Mouse (Mus musculus) forebrain, embryonic 11.5 days (tissue): ENCODE measurements at regions not wholly inside any gene's neighbourhood (a gene's known extent, or its start where the extent isn't known, plus 50 kb on each side); places are given as distances from the start of the nearest gene placed in this dataset.
A peak's percentile ranks its signal among the peaks of the same experiment; 100 is the strongest.

Experiments
- ATAC-seq: fragments of 200-750 bp; cut with Nextera tagmentation; replicated peaks from 2 replicates; pipeline ENCODE4 v1.8.0; 2017; ENCODE audit warnings: moderate TSS enrichment; ENCODE audit not compliant: low FRiP score
- DNase-seq: peaks from one replicate; pipeline ENCODE4 v3.0.0-alpha.2; 2017; ENCODE audit warnings: low spot score
- H3K27ac ChIP-seq: fragments of 300-500 bp; sonication (generic); 2 replicates; pipeline ENCODE4 v1.5.1; 2014; ENCODE audit warnings: low read depth, low read length
- H3K27me3 ChIP-seq: fragments of 300-500 bp; sonication (generic); 2 replicates; pipeline ENCODE4 v1.6.1; 2014; ENCODE audit warnings: mild to moderate bottlenecking, low read length, mixed read lengths; ENCODE audit not compliant: control insufficient read depth, insufficient read depth
- H3K36me3 ChIP-seq: fragments of 300-500 bp; sonication (generic); 2 replicates; pipeline ENCODE4 v1.6.1; 2014; ENCODE audit warnings: mild to moderate bottlenecking, low read length, moderate library complexity, mixed read lengths; ENCODE audit not compliant: control insufficient read depth, insufficient read depth
- H3K4me1 ChIP-seq: fragments of 300-500 bp; sonication (generic); replicated peaks from 2 replicates; pipeline ENCODE4 v1.6.1; 2014; ENCODE audit warnings: low read length, mixed read lengths; ENCODE audit not compliant: control insufficient read depth, insufficient read depth
- H3K4me2 ChIP-seq: fragments of 300-500 bp; sonication (generic); 2 replicates; pipeline ENCODE4 v1.6.1; 2014; ENCODE audit warnings: low read depth, mild to moderate bottlenecking, low read length, moderate library complexity, mixed read lengths; ENCODE audit not compliant: severe bottlenecking
- H3K4me3 ChIP-seq: fragments of 300-500 bp; sonication (generic); 2 replicates; pipeline ENCODE4 v1.5.1; 2014; ENCODE audit warnings: low read depth, low read length
- H3K9ac ChIP-seq: fragments of 300-500 bp; sonication (generic); 2 replicates; pipeline ENCODE4 v1.6.1; 2014; ENCODE audit warnings: low read length
- H3K9me3 ChIP-seq: fragments of 300-500 bp; sonication (generic); 2 replicates; pipeline ENCODE4 v1.6.1; 2016; ENCODE audit warnings: low read length, mixed read lengths; ENCODE audit not compliant: control insufficient read depth
- WGBS: fragments of 180-500 bp; shearing (Covaris S2); extraction: QIAGEN DNeasy Blood & Tissue Kit; methylation state at CpG from one replicate; pipeline ENCODE4 v1.1.7; 2014; 5-methylcytosine and 5-hydroxymethylcytosine counted together

GRCm38 (mm10) chr1:186250316-186250715 lies 133.2 kb upstream of the Lyplal1 start:
- no peaks in the 10 kb centered on the region for H3K27me3 ChIP-seq
- no peak overlapping the region for H3K9ac ChIP-seq
- WGBS: 38% methylated on average over 4 of the region's 4 CpGs
- peak; percentile 33; the same call in 1 of the 2 replicates for ATAC-seq
- H3K4me2 ChIP-seq: no peak overlapping the region
- no peaks in the 10 kb centered on the region for H3K9me3 ChIP-seq
- no peak overlapping the region for H3K27ac ChIP-seq
- H3K4me3 ChIP-seq: no peak overlapping the region
- peaks cover 3% of the 10 kb centered on the region; the same call in 1 of the 2 replicates for H3K4me1 ChIP-seq
- no peak for DNase-seq
- no peaks in the 10 kb centered on the region for H3K36me3 ChIP-seq

- 97% methylated on average over 4 of the region's 4 CpGs for WGBS
- DNase-seq (no peak), ATAC-seq (no peak)
- Histone ChIP-seq H3K27ac (no peak overlapping the region), H3K27me3 (no peaks in the 10 kb centered on the region), H3K4me3 (no peak overlapping the region), H3K9me3 (no peaks in the 10 kb centered on the region), H3K36me3 (no peaks in the 10 kb centered on the region), H3K4me2 (no peak overlapping the region), H3K9ac (no peak overlapping the region), H3K4me1 (peaks cover 3% of the 10 kb centered on the region; the same call in 1 of the 2 replicates)
These were observed 132.1 kb upstream of the Lyplal1 start for GRCm38 (mm10) chr1:186249214-186249613.

DNA sequence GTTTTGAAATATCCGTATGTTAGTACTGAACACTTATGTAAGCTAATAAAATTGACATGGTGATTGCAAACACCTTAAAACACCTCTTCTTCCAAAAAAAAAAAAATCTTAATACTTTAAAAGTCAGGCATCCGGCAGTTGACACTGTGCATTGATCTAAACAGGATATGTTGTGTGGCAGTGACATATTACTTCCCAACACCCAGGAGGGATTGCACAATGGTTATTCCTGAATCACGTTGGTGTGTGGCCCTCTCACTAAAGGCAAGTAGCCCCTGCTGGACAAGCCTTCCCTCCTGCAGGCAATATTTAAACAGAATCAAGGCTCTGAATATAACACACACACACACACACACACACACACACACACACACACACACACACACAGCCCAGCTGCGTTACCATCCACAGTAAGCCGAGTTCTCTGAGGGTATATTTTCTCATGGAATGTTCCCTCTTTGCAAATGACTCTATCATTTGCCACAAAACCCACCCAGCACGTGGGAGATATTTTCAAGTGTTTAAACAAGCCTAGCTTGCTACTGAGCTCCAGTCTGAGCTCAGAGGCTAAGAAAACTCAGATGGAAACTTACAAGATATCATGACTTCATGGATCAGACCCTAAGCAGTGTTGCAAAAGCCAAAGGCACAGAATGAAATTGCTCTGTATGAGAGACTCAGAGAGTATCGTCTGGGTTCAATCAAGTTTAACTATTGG lies 128.8 kb upstream of the Lyplal1 start:
- no peaks in the 10 kb centered on the region for H3K27me3 ChIP-seq
- 72% methylated on average over 7 of the region's 7 CpGs for WGBS
- ATAC-seq (no peak), DNase-seq (no peak)
- no peaks in the 10 kb centered on the region for H3K4me1 ChIP-seq
- no peak overlapping the region for H3K4me2 ChIP-seq
- H3K27ac ChIP-seq: no peak overlapping the region
- H3K9me3 ChIP-seq: no peaks in the 10 kb centered on the region
- no peak overlapping the region for H3K9ac ChIP-seq
- no peak overlapping the region for H3K4me3 ChIP-seq
- H3K36me3 ChIP-seq: no peaks in the 10 kb centered on the region

GRCm38 (mm10) chr1:186241112-186241511 lies 124.0 kb upstream of the Lyplal1 start:
- no peaks in the 10 kb centered on the region; the same call in 1 of the 2 replicates for H3K4me1 ChIP-seq
- H3K9me3 ChIP-seq: no peaks in the 10 kb centered on the region
- no peak overlapping the region for H3K4me2 ChIP-seq
- H3K27ac ChIP-seq: no peak overlapping the region
- no peak for DNase-seq
- 93% methylated on average over 2 of the region's 2 CpGs for WGBS
- H3K36me3 ChIP-seq: no peaks in the 10 kb centered on the region
- H3K9ac ChIP-seq: no peak overlapping the region
- H3K4me3 ChIP-seq: no peak overlapping the region
- no peaks in the 10 kb centered on the region for H3K27me3 ChIP-seq
- no peak for ATAC-seq

DNA sequence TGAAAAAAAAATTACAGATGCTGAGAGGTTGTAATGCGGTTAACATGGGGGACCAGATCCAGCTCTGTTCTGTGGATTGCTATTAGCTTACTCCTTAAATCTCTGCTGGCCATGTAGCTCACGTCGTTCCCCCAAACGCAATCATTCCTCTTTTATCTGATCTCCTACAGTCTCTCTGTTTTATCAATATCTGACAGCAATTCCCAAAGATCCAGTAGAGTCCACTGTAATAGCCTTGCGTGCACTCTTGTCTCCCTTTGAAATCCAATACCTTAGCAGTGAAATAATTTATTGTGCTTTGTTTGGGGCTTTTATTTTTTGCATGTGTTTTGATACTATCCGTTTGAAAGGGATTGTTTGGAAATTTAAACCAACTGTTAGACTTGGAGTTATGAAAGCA lies 120.4 kb upstream of the Lyplal1 start:
- no peak for DNase-seq
- H3K27ac ChIP-seq: no peak overlapping the region
- no peak for ATAC-seq
- no peak overlapping the region for H3K4me2 ChIP-seq
- no peaks in the 10 kb centered on the region for H3K27me3 ChIP-seq
- no peak overlapping the region for H3K9ac ChIP-seq
- H3K4me1 ChIP-seq: no peaks in the 10 kb centered on the region; the same call in 1 of the 2 replicates
- 81% methylated on average over 6 of the region's 6 CpGs for WGBS
- H3K4me3 ChIP-seq: no peak overlapping the region
- H3K36me3 ChIP-seq: no peaks in the 10 kb centered on the region
- no peaks in the 10 kb centered on the region for H3K9me3 ChIP-seq

- ATAC-seq (no peak), DNase-seq (no peak)
- Histone ChIP-seq H3K4me1 (no peaks in the 10 kb centered on the region; the same call in 1 of the 2 replicates), H3K9ac (no peak overlapping the region), H3K4me3 (no peak overlapping the region), H3K27me3 (no peaks in the 10 kb centered on the region), H3K36me3 (no peaks in the 10 kb centered on the region), H3K9me3 (no peaks in the 10 kb centered on the region), H3K4me2 (no peak overlapping the region), H3K27ac (no peak overlapping the region)
- WGBS: 38% methylated on average over 7 of the region's 7 CpGs
These were observed 119.3 kb upstream of the Lyplal1 start for GRCm38 (mm10) chr1:186236267-186237020.

DNA sequence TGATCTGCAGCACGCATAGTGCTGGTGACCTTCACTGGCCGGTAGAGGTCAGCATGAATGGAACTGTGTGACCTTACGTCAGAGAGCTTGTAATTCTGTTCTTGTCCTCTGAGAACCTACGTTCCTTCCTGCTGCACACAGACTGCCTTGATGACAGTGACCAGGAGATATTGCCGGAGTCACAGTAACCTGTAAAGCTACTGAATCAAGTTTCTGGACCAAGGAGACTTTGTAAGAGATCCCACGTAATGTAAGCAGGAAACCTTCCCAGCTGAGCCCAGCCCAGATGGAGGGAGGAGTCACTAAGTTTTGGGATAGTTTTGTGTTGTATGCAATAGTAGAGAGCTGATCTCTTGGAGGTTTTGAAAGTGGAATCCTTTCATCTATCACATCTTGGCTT lies 117.4 kb upstream of the Lyplal1 start:
- Histone ChIP-seq H3K4me1 (no peaks in the 10 kb centered on the region; the same call in 1 of the 2 replicates), H3K9ac (no peak overlapping the region), H3K4me3 (no peak overlapping the region), H3K4me2 (no peak overlapping the region), H3K27ac (no peak overlapping the region), H3K36me3 (no peaks in the 10 kb centered on the region), H3K27me3 (no peaks in the 10 kb centered on the region), H3K9me3 (no peaks in the 10 kb centered on the region)
- WGBS: 73% methylated on average over 6 of the region's 6 CpGs
- ATAC-seq (no peak), DNase-seq (no peak)

DNA sequence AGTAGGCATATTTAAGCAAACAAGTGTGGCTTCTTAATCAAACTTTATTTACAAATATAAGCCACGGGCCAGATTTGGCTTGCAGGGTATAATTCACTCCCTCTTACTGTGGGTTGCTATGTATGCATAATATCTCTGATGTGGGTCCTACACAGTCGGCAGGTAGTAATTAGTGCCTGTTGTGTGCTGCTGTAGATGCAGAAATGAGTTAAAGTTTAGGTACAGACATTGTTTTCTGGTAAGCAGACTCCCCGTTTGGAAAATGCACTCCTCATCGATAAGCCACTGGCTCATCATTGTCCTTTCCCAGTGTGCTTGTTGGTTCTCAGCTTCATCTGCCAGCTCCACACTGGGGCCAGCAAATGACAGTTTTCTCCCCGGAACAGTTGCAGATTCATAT lies 113.4 kb upstream of the Lyplal1 start:
- DNase-seq (no peak), ATAC-seq (no peak)
- no peak overlapping the region for H3K9ac ChIP-seq
- no peaks in the 10 kb centered on the region for H3K4me1 ChIP-seq
- H3K4me2 ChIP-seq: no peak overlapping the region
- no peak overlapping the region for H3K4me3 ChIP-seq
- no peaks in the 10 kb centered on the region for H3K9me3 ChIP-seq
- no peak overlapping the region for H3K27ac ChIP-seq
- WGBS: 77% methylated on average over 5 of the region's 5 CpGs
- H3K36me3 ChIP-seq: no peaks in the 10 kb centered on the region
- no peaks in the 10 kb centered on the region for H3K27me3 ChIP-seq
